Mouse (Mus musculus): Measurements from ENCODE around the gene Gm43638.

- TF ChIP-seq CTCF (IDR thresholded peaks at IDR 0.05; ENCODE audit: control insufficient read depth, insufficient read depth, insufficient replicate concordance, low read depth, low read length) (no peak), POLR2A (IDR thresholded peaks at IDR 0.05; ENCODE audit: control insufficient read depth, low read depth, low read length) (no peak)
Observed at GRCm38 (mm10) chr5:87502687-87503086, 16.1 kb upstream of the Gm43638 start.

Measured in testis, adult 2 months (tissue).